Mouse (Mus musculus): ENCODE measurements around the gene D7Ertd443e. TPM values are rescaled to one million over a fixed set of nuclear protein-coding genes. Genes with fewer than 3 reads are reported as not detected.

D7Ertd443e gene
- total and polyA plus RNA-seq, 3 experiments: not detected

DNA sequence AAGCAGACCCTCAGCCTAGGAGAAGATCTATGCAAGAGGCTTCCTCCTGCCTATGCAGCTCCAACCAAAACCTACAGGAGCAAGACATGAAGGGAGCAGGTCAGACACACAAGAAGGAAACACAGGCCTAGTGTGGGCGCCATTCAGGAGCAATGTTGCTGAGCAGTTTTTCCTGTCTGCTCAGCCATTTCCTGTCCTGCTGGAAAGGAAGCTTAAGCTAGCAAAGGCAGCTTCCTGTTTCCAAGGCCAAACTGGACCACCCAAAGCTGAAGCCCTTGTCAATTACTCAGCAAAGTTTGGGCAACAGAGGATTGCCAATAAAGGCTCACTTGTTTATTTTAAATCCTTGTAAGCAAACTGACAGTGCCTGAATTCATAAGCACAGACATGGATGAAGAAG lies 142.7 kb downstream of the D7Ertd443e start:
- TF ChIP-seq MYC (IDR thresholded peaks at IDR 0.05; ENCODE audit: low read depth, low read length) (no peak), ZKSCAN1 (IDR thresholded peaks at IDR 0.05; ENCODE audit: low read depth, low read length) (no peak), SMC3 (IDR thresholded peaks at IDR 0.05; ENCODE audit: low read depth, low read length) (no peak), POLR2A (IDR thresholded peaks at IDR 0.05; ENCODE audit: control insufficient read depth in 1 of 2, insufficient read depth in 1 of 2, low read depth in 1 of 2, low read length in 2 of 2, poor library complexity in 1 of 2) (no peak), ETS1 (IDR thresholded peaks at IDR 0.05; ENCODE audit: low read depth, low read length) (no peak), ZC3H11A (IDR thresholded peaks at IDR 0.05; ENCODE audit: low read depth, low read length) (no peak), MXI1 (IDR thresholded peaks at IDR 0.05; ENCODE audit: low read depth, low read length) (no peak), MAZ (IDR thresholded peaks at IDR 0.05; ENCODE audit: low read depth, low read length) (no peak), E2F4 (IDR thresholded peaks at IDR 0.05; ENCODE audit: borderline replicate concordance, low read depth, low read length) (no peak), GATA1 (IDR thresholded peaks at IDR 0.05; ENCODE audit: low read depth, low read length) (no peak), EP300 (IDR thresholded peaks at IDR 0.05; ENCODE audit: low read depth in 1 of 2, low read length in 2 of 2) (no peak), MAX (IDR thresholded peaks at IDR 0.05; ENCODE audit: low read length) (no peak), HCFC1 (IDR thresholded peaks at IDR 0.05; ENCODE audit: low read depth, low read length) (no peak), CTCF (IDR thresholded peaks at IDR 0.05 in 2 of 3, conservative IDR thresholded peaks at IDR 0.05 in 1 of 3; ENCODE audit: control insufficient read depth in 1 of 3, insufficient read depth in 1 of 3, low read depth in 2 of 3, low read length in 3 of 3, poor library complexity in 1 of 3, severe bottlenecking in 1 of 3) (no peak)
- Histone ChIP-seq H3K36me3 (ENCODE audit: control insufficient read depth in 1 of 2, insufficient read depth in 2 of 2, low read length in 2 of 2) (no peaks in the 10 kb centered on the region), H3K4me3 (ENCODE audit: control insufficient read depth in 1 of 2, insufficient read depth in 1 of 2, low read depth in 2 of 2, low read length in 2 of 2) (no peak overlapping the region), H3K9me3 (replicated peaks; ENCODE audit: insufficient read depth, low read length) (no peaks in the 10 kb centered on the region), H3K27me3 (ENCODE audit: control insufficient read depth in 1 of 2, insufficient read depth in 2 of 2, low read length in 2 of 2) (no peaks in the 10 kb centered on the region), H3K9ac (ENCODE audit: control insufficient read depth, low read depth, low read length, poor library complexity, severe bottlenecking) (no peak overlapping the region), H3K79me2 (ENCODE audit: control insufficient read depth, insufficient read depth, low read length, poor library complexity) (no peaks in the 10 kb centered on the region), H3K27ac (ENCODE audit: control insufficient read depth, low read depth, low read length) (no peak overlapping the region), H3K4me1 (ENCODE audit: control insufficient read depth in 1 of 2, insufficient read depth in 2 of 2, low read length in 2 of 2) (no peaks in the 10 kb centered on the region)
- no peak for DNase-seq (ENCODE audit: low read depth, low spot score)

DNA sequence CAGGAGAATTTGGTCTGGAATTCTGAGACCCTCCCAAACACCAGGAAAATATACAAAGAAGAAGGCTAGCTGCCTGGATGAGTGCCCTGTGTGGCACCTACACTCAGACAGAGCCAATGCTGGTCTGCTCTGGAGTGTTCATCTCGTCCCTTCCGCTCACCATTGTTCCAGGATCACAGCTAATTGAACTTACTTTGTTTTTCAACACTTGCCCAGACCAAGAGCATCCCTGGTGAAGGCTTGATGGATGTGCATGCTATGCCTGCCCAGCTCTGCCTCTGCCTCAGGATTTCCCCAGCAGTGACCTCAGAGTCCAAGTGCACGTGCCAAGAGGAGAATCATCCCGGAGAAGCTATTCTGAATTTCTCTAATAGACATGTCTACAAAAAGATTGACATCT lies 144.2 kb downstream of the D7Ertd443e start:
- no peak overlapping the region for H3K4me3 ChIP-seq (ENCODE audit: control insufficient read depth in 1 of 2, insufficient read depth in 1 of 2, low read depth in 2 of 2, low read length in 2 of 2)
- no peak overlapping the region for H3K9ac ChIP-seq (ENCODE audit: control insufficient read depth, low read depth, low read length, poor library complexity, severe bottlenecking)
- no peak overlapping the region for H3K27ac ChIP-seq (ENCODE audit: control insufficient read depth, low read depth, low read length)
- DNase-seq (ENCODE audit: low read depth, low spot score): no peak
- no peaks in the 10 kb centered on the region for H3K4me1 ChIP-seq (ENCODE audit: control insufficient read depth in 1 of 2, insufficient read depth in 2 of 2, low read length in 2 of 2)
- H3K79me2 ChIP-seq (ENCODE audit: control insufficient read depth, insufficient read depth, low read length, poor library complexity): no peaks in the 10 kb centered on the region
- no peaks in the 10 kb centered on the region for H3K9me3 ChIP-seq (replicated peaks; ENCODE audit: insufficient read depth, low read length)
- no peak for TF ChIP-seq RAD21 (IDR thresholded peaks at IDR 0.05; ENCODE audit: low read depth, low read length)
- no peak for TF ChIP-seq RCOR1 (IDR thresholded peaks at IDR 0.05; ENCODE audit: low read depth, low read length)
- no peaks in the 10 kb centered on the region for H3K27me3 ChIP-seq (ENCODE audit: control insufficient read depth in 1 of 2, insufficient read depth in 2 of 2, low read length in 2 of 2)
- no peaks in the 10 kb centered on the region for H3K36me3 ChIP-seq (ENCODE audit: control insufficient read depth in 1 of 2, insufficient read depth in 2 of 2, low read length in 2 of 2)

DNA sequence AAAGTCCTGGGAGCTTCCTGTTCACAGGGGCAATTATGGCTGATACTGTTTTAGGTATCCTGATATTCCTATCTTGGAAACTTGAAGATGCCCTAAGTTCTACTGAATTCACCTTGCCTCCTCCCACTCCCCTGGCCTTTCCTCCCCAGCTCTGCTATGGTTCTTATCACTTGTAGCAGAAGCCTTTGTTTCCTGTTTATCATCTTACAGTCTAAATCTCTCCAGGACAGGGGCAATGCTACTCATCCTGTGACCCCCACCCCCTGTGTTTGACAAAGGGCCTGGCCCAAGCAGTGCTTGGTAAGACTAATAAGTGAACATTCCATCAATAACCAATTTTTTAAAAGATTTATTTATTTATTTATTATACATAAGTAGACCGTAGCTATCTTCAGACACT lies 144.9 kb downstream of the D7Ertd443e start:
- TF ChIP-seq BHLHE40 (IDR thresholded peaks at IDR 0.05; ENCODE audit: borderline replicate concordance, low read depth, low read length): no peak
- no peak overlapping the region for H3K27ac ChIP-seq (ENCODE audit: control insufficient read depth, low read depth, low read length)
- no peaks in the 10 kb centered on the region for H3K36me3 ChIP-seq (ENCODE audit: control insufficient read depth in 1 of 2, insufficient read depth in 2 of 2, low read length in 2 of 2)

More for the DNA sequence above, 144.9 kb downstream of the D7Ertd443e start:
- no peak overlapping the region for H3K4me3 ChIP-seq (ENCODE audit: control insufficient read depth in 1 of 2, insufficient read depth in 1 of 2, low read depth in 2 of 2, low read length in 2 of 2)
- no peaks in the 10 kb centered on the region for H3K27me3 ChIP-seq (ENCODE audit: control insufficient read depth in 1 of 2, insufficient read depth in 2 of 2, low read length in 2 of 2)
- H3K79me2 ChIP-seq (ENCODE audit: control insufficient read depth, insufficient read depth, low read length, poor library complexity): no peaks in the 10 kb centered on the region
- no peaks in the 10 kb centered on the region for H3K9me3 ChIP-seq (replicated peaks; ENCODE audit: insufficient read depth, low read length)
- no peaks in the 10 kb centered on the region for H3K4me1 ChIP-seq (ENCODE audit: control insufficient read depth in 1 of 2, insufficient read depth in 2 of 2, low read length in 2 of 2)
- H3K9ac ChIP-seq (ENCODE audit: control insufficient read depth, low read depth, low read length, poor library complexity, severe bottlenecking): no peak overlapping the region
- DNase-seq (ENCODE audit: low read depth, low spot score): no peak

All from MEL (cell line).